Mouse (Mus musculus) limb, embryonic 11.5 days (tissue): ENCODE measurements at regions not wholly inside any gene's neighbourhood (a gene's known extent, or its start where the extent isn't known, plus 50 kb on each side); places are given as distances from the start of the nearest gene placed in this dataset.
A peak's percentile ranks its signal among the peaks of the same experiment; 100 is the strongest.
"Not testable (repeated sequence)": the region's sequence is repeated elsewhere in the genome, so short reads cannot be mapped to it uniquely, and the experiment has no call there.

Experiments
- ATAC-seq: fragments of 200-750 bp; cut with Nextera tagmentation; 2 replicates; pipeline ENCODE4 v1.8.0; 2017; ENCODE audit warnings: low read depth; ENCODE audit not compliant: insufficient number of reproducible peaks, low FRiP score, low TSS enrichment
- DNase-seq: peaks from one replicate; pipeline ENCODE4 v3.0.0-alpha.2; 2015; ENCODE audit warnings: low spot score
- H3K27ac ChIP-seq: fragments of 300-500 bp; sonication (generic); replicated peaks from 2 replicates; pipeline ENCODE4 v1.5.1; 2014; ENCODE audit warnings: low read depth, mild to moderate bottlenecking, low read length
- H3K27me3 ChIP-seq: fragments of 300-500 bp; sonication (generic); 2 replicates; pipeline ENCODE4 v1.6.1; 2014; ENCODE audit warnings: mild to moderate bottlenecking, low read length, mixed read lengths; ENCODE audit not compliant: control insufficient read depth, insufficient read depth
- H3K36me3 ChIP-seq: fragments of 300-500 bp; sonication (generic); 2 replicates; pipeline ENCODE4 v1.6.1; 2014; ENCODE audit warnings: mild to moderate bottlenecking, low read length, moderate library complexity, mixed read lengths; ENCODE audit not compliant: control insufficient read depth, insufficient read depth
- H3K4me1 ChIP-seq: fragments of 300-500 bp; sonication (generic); 2 replicates; pipeline ENCODE4 v1.6.1; 2014; ENCODE audit warnings: low read length, mixed read lengths; ENCODE audit not compliant: control insufficient read depth, insufficient read depth
- H3K4me2 ChIP-seq: fragments of 300-500 bp; sonication (generic); 2 replicates; pipeline ENCODE4 v1.6.1; 2014; ENCODE audit warnings: low read depth, mild to moderate bottlenecking, moderate library complexity; ENCODE audit not compliant: severe bottlenecking
- H3K4me3 ChIP-seq: fragments of 300-500 bp; sonication (generic); 2 replicates; pipeline ENCODE4 v1.5.1; 2014; ENCODE audit warnings: low read depth, low read length
- H3K9ac ChIP-seq: fragments of 300-500 bp; sonication (generic); 2 replicates; pipeline ENCODE4 v1.6.1; 2014; ENCODE audit warnings: mild to moderate bottlenecking, low read length
- H3K9me3 ChIP-seq: fragments of 300-500 bp; sonication (generic); 2 replicates; pipeline ENCODE4 v1.6.1; 2016; ENCODE audit warnings: low read length; ENCODE audit not compliant: control insufficient read depth
- WGBS: fragments of 180-500 bp; shearing (Covaris S2); extraction: QIAGEN DNeasy Blood & Tissue Kit; methylation state at CpG from one replicate; pipeline ENCODE4 v1.1.7; 2014; 5-methylcytosine and 5-hydroxymethylcytosine counted together

DNA sequence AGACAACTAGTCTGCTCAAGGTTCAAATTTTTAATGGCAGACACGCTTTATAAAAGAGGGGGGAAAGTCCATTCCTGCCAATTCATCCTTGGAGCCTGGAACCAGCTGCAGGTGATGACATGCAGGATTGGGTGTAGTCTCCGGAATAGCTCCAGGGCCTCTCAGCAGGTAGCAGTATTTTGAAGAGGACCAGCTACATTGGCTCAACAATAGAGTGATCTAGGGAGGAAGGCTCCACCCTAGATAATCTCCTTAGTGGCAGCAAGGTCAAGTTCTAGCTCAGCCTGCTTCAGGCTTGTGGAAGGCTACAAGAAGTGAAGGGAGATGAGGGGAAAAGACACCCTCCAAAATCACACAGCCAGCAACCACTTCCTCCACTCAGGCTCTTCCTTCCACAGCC, 1405.1 kb downstream of the 4930444P10Rik start:
- not testable (repeated sequence) for H3K27ac ChIP-seq, ATAC-seq, H3K4me3 ChIP-seq, H3K4me1 ChIP-seq, DNase-seq, H3K9ac ChIP-seq, H3K36me3 ChIP-seq, H3K27me3 ChIP-seq, H3K4me2 ChIP-seq, H3K9me3 ChIP-seq
- 86% methylated on average over 2 of the region's 2 CpGs for WGBS

DNA sequence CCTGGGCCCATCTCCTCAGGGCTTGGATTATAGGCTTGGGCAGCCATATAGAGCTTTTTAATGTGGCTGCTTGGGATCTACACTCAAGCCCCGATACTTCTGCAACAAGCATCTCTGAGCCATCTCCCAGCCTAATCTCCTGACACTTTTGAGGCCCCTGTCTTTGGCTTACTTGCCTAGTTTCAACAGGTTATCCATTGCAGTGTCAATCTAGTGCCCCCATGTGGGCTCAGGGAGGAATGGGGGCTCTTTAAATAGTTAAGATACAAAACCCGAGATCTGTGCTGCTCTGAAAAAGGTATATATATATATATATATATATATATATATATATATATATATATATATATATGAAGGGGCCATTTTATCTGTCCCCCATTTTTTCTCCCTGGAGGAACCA, 1407.0 kb downstream of the 4930444P10Rik start:
- Histone ChIP-seq H3K9ac (no peak overlapping the region), H3K4me3 (no peak overlapping the region), H3K27ac (no peak overlapping the region), H3K4me2 (no peak overlapping the region), H3K9me3 (no peaks in the 10 kb centered on the region), H3K36me3 (no peaks in the 10 kb centered on the region), H3K27me3 (0 out of 2 replicates have a peak, but pooled peaks cover 2% of the 10 kb centered on the region), H3K4me1 (no peaks in the 10 kb centered on the region)
- ATAC-seq: no peak
- no peak for DNase-seq
- WGBS: 27% methylated on average over 2 of the region's 2 CpGs

DNA sequence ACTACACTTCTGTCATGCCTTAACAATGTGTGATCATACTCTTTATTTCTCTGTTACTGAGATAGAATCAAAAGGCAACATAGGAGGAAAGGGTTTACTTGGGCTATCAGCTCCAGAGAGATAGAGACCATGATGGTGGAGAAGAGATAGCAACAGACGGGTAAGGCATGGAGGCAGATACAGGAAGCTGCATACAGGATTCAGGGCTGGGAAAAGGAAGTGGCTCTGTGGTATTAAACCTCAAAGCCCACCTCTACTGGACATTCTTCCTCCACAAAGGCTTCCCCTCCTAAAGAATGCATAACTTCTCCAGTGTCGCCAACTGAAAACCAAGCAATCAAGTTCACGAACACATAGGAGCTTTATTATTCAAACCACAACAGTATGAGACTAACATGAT, 1412.7 kb downstream of the 4930444P10Rik start:
- WGBS: 88% methylated on average over 3 of the region's 3 CpGs
- ATAC-seq (no peak), DNase-seq (no peak)
- Histone ChIP-seq H3K4me3 (no peak overlapping the region), H3K9me3 (no peaks in the 10 kb centered on the region), H3K9ac (no peak overlapping the region), H3K36me3 (no peaks in the 10 kb centered on the region), H3K27me3 (0 out of 2 replicates have a peak, but pooled peaks cover 2% of the 10 kb centered on the region), H3K4me1 (no peaks in the 10 kb centered on the region), H3K27ac (no peak overlapping the region), H3K4me2 (no peak overlapping the region)

DNA sequence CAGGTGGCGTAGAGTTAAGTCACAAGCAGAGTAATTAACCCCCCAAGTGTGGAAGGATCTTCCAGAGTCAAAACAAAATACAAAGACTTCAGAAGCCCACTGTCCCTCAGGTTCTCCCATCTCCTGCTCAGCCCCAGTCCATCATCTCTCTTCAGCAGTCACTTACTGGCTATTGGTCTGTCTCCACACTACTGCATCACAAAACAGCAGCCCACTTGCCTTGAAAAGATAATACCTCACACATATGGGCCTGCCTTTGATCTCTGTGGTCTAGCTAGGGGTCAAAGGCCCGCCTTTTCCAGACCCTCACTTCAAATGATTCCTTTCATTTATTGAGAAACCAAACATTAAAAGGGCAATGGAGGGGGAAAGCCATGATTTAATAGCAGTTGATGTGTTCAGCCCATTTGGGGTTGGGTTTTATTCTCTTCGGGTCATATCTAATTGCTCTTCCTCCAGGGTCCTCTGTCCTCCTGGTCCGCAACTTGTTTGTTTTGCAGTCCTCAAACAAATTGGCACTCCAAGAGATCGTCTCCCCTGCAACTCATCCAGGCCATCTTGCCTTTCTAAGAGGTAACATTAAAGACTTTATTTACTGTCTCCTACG, 1420.6 kb downstream of the 4930444P10Rik start:
- no peak overlapping the region for H3K4me3 ChIP-seq
- H3K27me3 ChIP-seq: no peaks in the 10 kb centered on the region
- no peak overlapping the region for H3K27ac ChIP-seq
- no peak overlapping the region for H3K4me2 ChIP-seq
- WGBS: 18% methylated on average over 6 of the region's 6 CpGs
- H3K4me1 ChIP-seq: no peaks in the 10 kb centered on the region
- H3K9me3 ChIP-seq: no peaks in the 10 kb centered on the region
- no peak for ATAC-seq
- no peak for DNase-seq
- no peaks in the 10 kb centered on the region for H3K36me3 ChIP-seq
- H3K9ac ChIP-seq: no peak overlapping the region

DNA sequence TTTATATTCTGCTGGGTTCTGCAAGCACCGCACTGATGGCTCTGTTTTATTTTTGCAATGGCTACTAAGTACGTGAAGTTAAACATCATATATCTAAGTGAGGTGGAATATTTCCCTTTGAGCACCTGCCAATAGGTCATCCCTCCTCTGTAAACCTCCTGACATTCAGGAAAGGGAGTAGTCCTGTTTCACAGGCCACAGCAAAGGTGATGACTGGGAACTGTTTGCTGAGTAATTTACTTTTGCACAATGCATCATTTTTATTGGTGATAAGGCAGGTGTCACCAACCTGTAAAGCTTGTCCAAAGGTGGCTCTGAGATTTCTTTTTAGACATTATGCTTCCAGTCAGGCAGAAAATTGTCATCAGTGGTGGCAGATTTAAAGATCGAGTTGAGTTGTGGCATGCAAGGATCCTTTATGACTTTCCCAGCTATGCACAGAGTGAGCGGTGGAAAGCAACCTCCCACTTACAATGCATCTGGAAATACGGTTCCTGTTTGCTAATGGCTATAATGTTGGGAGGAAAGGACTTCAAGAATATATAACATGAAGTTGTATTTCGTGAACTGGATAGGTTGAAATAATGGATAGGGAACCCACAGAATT, 1430.3 kb downstream of the 4930444P10Rik start:
- Histone ChIP-seq H3K27ac (no peak overlapping the region), H3K36me3 (no peaks in the 10 kb centered on the region), H3K4me3 (no peak overlapping the region), H3K9ac (no peak overlapping the region), H3K27me3 (no peaks in the 10 kb centered on the region), H3K4me2 (no peak overlapping the region), H3K4me1 (peaks cover 3% of the 10 kb centered on the region; the same call in 1 of the 2 replicates), H3K9me3 (no peaks in the 10 kb centered on the region)
- WGBS: 51% methylated on average over 6 of the region's 6 CpGs
- DNase-seq: no peak
- no peak for ATAC-seq

DNA sequence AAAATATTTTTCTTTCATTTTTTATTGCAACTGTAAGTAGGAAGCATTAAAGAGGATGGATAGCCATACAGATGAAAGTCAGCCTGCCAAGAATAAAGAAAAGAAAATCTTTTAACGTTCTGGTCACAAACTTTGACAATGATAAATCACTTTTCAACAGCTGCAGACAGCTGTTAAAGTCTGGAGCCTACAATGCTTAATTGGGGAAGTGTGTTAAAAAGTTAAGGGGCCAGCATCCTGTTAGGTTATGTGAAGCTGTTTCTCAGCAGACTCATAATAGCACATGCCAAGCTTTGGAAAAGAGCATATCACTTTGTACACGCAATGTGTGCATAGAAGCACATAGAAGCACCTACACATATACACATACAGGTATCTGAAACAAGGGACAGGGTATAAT, 1431.3 kb downstream of the 4930444P10Rik start:
- Histone ChIP-seq H3K27me3 (no peaks in the 10 kb centered on the region), H3K36me3 (no peaks in the 10 kb centered on the region), H3K9me3 (no peaks in the 10 kb centered on the region), H3K4me3 (no peak overlapping the region), H3K9ac (no peak overlapping the region), H3K27ac (no peak overlapping the region), H3K4me2 (no peak overlapping the region), H3K4me1 (peaks cover 3% of the 10 kb centered on the region; the same call in 1 of the 2 replicates)
- 29% methylated on average over 2 of the region's 2 CpGs for WGBS
- DNase-seq: no peak
- no peak for ATAC-seq

DNA sequence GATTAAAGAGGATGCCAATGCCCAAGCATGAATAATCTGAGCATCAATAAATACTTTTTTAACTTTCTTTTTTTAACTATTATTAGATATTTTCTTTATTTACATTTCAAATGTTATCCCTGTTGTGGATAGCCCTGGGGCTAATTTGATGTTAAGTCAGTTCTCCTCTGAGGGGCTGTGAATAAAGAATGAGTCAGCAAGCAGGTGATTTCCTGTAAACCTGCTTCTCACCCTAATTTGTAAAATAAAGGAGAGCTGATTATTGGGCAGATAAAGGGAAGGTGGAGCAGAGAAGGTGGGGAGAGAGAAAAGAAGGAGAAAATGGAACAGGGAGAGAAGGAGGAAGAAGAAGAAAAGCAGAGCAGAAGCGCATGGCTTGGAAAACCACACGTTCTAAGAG, 1442.8 kb downstream of the 4930444P10Rik start:
- WGBS: 93% methylated on average over 2 of the region's 2 CpGs
- Histone ChIP-seq H3K4me2 (no peak overlapping the region), H3K36me3 (no peaks in the 10 kb centered on the region), H3K27ac (no peak overlapping the region), H3K27me3 (no peaks in the 10 kb centered on the region), H3K4me3 (no peak overlapping the region), H3K9me3 (no peaks in the 10 kb centered on the region), H3K4me1 (no peaks in the 10 kb centered on the region), H3K9ac (no peak overlapping the region)
- ATAC-seq (no peak), DNase-seq (no peak)

DNA sequence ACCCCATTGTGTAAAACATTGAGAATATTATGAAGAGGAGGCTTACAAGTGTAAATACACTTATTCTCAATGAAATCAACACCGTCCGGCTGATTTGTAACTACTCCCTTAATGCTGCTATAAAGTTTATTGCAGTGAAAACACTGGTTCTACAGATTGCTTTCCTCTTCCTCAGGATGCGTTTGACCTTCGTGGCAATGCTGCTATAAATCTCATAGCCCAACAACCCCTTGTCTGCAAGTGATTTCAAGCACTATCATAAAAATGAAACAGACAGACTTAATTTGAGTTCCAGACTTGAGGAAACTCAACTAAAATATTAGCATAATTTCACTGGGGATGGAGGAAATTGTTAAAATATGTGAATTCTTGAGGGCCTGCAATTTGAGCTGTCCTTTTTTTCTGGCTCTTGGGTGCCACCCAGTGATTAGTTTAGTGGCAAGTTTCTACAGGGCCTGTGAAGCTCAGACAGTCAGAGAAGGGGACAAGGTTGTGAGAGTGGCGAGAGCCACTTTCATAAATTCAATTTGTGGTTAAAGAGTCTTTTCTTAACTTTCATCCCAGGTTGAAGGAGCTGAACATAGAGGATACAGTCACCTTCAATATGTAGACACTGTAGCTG, 1457.4 kb downstream of the 4930444P10Rik start:
- no peaks in the 10 kb centered on the region for H3K36me3 ChIP-seq
- ATAC-seq (peak; percentile 35; the same call in 1 of the 2 replicates), DNase-seq (peak; percentile 46)
- H3K27me3 ChIP-seq: peaks cover 6% of the 10 kb centered on the region; the same call in 1 of the 2 replicates
- no peaks in the 10 kb centered on the region for H3K9me3 ChIP-seq
- no peak overlapping the region for H3K27ac ChIP-seq
- H3K4me2 ChIP-seq: no peak overlapping the region
- H3K4me3 ChIP-seq: no peak overlapping the region
- WGBS: 11% methylated on average over 5 of the region's 5 CpGs
- H3K4me1 ChIP-seq: no peaks in the 10 kb centered on the region
- no peak overlapping the region for H3K9ac ChIP-seq
